Mouse (Mus musculus): ENCODE measurements around the gene Gab1.

DNA sequence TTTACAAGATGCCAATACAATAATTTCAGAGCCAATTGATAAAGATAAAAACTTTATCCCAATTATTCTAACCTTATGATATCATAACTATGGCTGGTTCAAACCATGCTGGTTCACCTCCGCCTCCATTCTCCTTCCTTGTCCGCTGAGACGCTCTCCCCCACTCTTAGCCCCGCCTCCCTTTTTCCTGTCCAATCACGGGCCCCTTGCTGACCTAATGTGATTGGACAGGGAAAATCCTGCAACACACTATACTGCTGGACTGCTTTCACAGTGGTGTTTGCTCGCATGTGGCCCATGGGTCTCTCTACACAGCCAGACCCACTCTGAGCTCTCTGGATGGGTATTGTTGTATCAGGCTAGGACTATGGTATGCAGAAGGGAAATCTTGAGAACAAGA is 38.2 kb upstream of the Gab1 start:
- no peak for TF ChIP-seq CTCF (IDR thresholded peaks at IDR 0.05)
- no peak for TF ChIP-seq EP300 (IDR thresholded peaks at IDR 0.05; ENCODE audit: insufficient read depth, low read depth, low read length)
- no peak for TF ChIP-seq POLR2A (IDR thresholded peaks at IDR 0.05; ENCODE audit: insufficient read depth, low read depth, low read length)
